Mouse (Mus musculus): Measurements from ENCODE around the gene Oog3.

Gene Oog3

DNA sequence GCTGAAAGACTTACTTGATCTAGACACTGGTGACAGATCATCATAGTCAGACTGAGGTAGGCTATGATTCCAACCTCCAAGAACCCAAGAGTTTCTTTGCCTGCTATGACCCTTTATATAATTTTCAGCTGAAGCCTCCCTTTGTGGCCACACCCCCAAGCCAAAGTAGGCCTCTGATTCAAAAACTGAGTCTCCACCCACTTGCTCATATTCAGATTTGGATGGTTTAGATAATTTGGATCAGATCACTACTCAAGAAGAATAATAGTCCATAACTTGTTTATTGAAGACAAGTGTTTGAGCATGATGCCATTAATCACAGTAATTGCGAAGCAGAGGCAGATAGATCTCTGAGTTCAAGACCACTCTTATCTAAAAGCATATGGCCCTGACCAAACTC lies at the start of gene Oog3:
TSS of gene Oog3 (minus strand) at position 101 of the 400 bp plus-strand sequence.
- no peak for DNase-seq (ENCODE audit: low spot score)

DNA sequence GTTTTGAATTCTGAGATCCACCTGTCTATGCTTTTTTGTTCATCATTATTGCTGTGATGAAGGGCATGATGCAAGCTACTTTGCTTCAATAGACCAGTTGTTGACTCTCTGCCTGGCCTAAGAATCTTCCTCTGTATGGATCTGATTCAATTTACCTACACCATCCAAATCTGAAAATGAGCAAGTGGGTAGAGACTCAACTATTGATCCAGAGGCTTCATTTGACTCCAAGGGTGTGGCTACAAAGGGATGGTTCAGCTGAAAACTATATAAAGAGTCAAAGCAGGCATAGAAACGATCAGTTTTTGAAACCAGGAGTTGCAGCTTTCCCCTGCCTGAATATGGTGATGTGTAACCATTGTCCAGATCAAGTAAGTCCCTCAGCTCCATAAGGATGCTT lies 28.0 kb upstream of the Oog3 start, which contains the start of gene Oog2:
TSS of gene Oog2 (plus strand) at position 301 of the 400 bp plus-strand sequence.
- no peak for DNase-seq (ENCODE audit: low spot score)

All from urinary bladder, postnatal 10 days (tissue).